Mouse (Mus musculus): ENCODE measurements around the gene Abcg1.
A peak's percentile ranks its signal among the peaks of the same experiment; 100 is the strongest.

Abcg1 gene

GRCm38 (mm10) chr17:31057151-31057890 lies at the start of gene Abcg1:
TSS of gene Abcg1 (plus strand) at chr17:31057675.
- DNase-seq, result peak; percentile 93 to 94

- no peak for DNase-seq
Measured at GRCm38 (mm10) chr17:31008416-31008815, 49.1 kb upstream of the Abcg1 start.

- peak; percentile 78 to 83 for DNase-seq
Measured at GRCm38 (mm10) chr17:31011551-31012394, 45.7 kb upstream of the Abcg1 start.

- peak; percentile 71 to 74 for DNase-seq
Measured at GRCm38 (mm10) chr17:31018267-31018666, 39.2 kb upstream of the Abcg1 start.

GRCm38 (mm10) chr17:31019505-31019904 lies 38.0 kb upstream of the Abcg1 start:
- peak; percentile 83 to 88 for DNase-seq

GRCm38 (mm10) chr17:31020078-31020477 lies 37.4 kb upstream of the Abcg1 start:
- DNase-seq, result peak; percentile 59 to 72

- peak in 1 of 2 experiments; percentile 32 for DNase-seq
Measured at GRCm38 (mm10) chr17:31021276-31021675, 36.2 kb upstream of the Abcg1 start.

- DNase-seq, result no peak
Measured at GRCm38 (mm10) chr17:31024125-31024781, 33.2 kb upstream of the Abcg1 start.

- no peak for DNase-seq
Measured at GRCm38 (mm10) chr17:31024782-31025125, 32.7 kb upstream of the Abcg1 start.

GRCm38 (mm10) chr17:31026986-31027385 lies 30.5 kb upstream of the Abcg1 start:
- no peak for DNase-seq

GRCm38 (mm10) chr17:31027723-31028122 lies 29.8 kb upstream of the Abcg1 start:
- DNase-seq, result no peak

GRCm38 (mm10) chr17:31028821-31029370 lies 28.6 kb upstream of the Abcg1 start:
- no peak for DNase-seq

- DNase-seq, result no peak
Measured at GRCm38 (mm10) chr17:31029407-31029806, 28.1 kb upstream of the Abcg1 start.

- DNase-seq, result no peak
Measured at GRCm38 (mm10) chr17:31032341-31032740, 25.1 kb upstream of the Abcg1 start.

- no peak for DNase-seq
Measured at GRCm38 (mm10) chr17:31033251-31033650, 24.2 kb upstream of the Abcg1 start.

- DNase-seq, result peak; percentile 73 to 77
Measured at GRCm38 (mm10) chr17:31034165-31034564, 23.3 kb upstream of the Abcg1 start.

GRCm38 (mm10) chr17:31034674-31035356 lies 22.7 kb upstream of the Abcg1 start:
- peak in 1 of 2 experiments; percentile 26 for DNase-seq

- DNase-seq, result peak in 1 of 2 experiments; percentile 57
Measured at GRCm38 (mm10) chr17:31036168-31036876, 21.2 kb upstream of the Abcg1 start.

- DNase-seq, result no peak
Measured at GRCm38 (mm10) chr17:31037331-31037730, 20.1 kb upstream of the Abcg1 start.

GRCm38 (mm10) chr17:31038381-31038780 lies 19.1 kb upstream of the Abcg1 start:
- DNase-seq, result peak in 1 of 2 experiments; percentile 23

- DNase-seq, result no peak
Measured at GRCm38 (mm10) chr17:31039626-31040025, 17.8 kb upstream of the Abcg1 start.

- no peak for DNase-seq
Measured at GRCm38 (mm10) chr17:31040421-31040820, 17.1 kb upstream of the Abcg1 start.
